Mouse (Mus musculus) layer of hippocampus, postnatal 10 days (tissue): ENCODE data around the gene Btbd17. TPM values are rescaled to one million over a fixed set of nuclear protein-coding genes. Genes with fewer than 3 reads are reported as not detected.

ENCODE experiments used
- DNase-seq, 2 experiments: peaks; one replicate each; pipeline ENCODE4 v3.0.0; 2021; ENCODE audit warnings: low spot score in 2 of 2
- long read RNA-seq: library from polyadenylated mRNA; stranded (forward); transcript quantifications from one replicate; pipeline ENCODE4 v2.0.0, GENCODE M21; 2023
- total RNA-seq, 2 experiments: library from RNA; stranded (reverse); gene quantifications; 2 replicates each; pipeline ENCODE4 v1.2.3; 2021

The Btbd17 gene
- total RNA-seq, result 10 to 100 TPM; 30.4 to 32.9 TPM
- long read RNA-seq, transcript Btbd17-201 (3 exons, 1,717 nt), result major isoform, 107 of 131 reads
- long read RNA-seq, transcript Btbd17-202 (3 exons, 392 nt), result minor isoform, 8 of 131 reads
- long read RNA-seq, partial matches to known transcripts, result 2 of 131 reads
- long read RNA-seq, other reads (novel, unspliced or antisense), result 10 of 131 reads

GRCm38 (mm10) chr11:114795848-114796322, at the start of gene Btbd17:
Gene Btbd17, minus strand, starts transcription at chr11:114795945.
- peak; percentile 81 to 84 for DNase-seq

- DNase-seq, result no peak
Observed at GRCm38 (mm10) chr11:114844464-114845220, 48.9 kb upstream of the Btbd17 start.

- no peak for DNase-seq
Observed at GRCm38 (mm10) chr11:114843818-114844463, 48.2 kb upstream of the Btbd17 start.

DNA sequence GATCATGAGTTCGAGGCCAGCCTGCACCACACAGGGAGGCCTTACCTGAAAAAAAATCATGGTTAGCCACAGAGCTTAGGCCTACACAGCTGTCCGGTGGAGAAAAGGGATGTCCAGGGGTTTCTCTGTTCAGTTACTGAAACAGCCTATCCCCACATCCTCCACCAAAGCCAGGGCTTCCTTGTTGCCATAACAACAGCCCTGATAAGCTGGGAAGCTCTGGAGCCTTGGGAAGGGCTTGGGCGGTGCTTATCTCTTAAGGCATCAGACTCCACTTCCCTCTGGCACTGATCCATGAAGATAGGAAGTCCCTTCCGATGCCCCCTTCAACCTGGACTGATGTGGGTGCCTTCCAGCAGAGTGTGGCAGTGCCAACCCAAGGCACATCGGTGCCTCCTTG, 37.4 kb upstream of the Btbd17 start:
- DNase-seq, result no peak

DNA sequence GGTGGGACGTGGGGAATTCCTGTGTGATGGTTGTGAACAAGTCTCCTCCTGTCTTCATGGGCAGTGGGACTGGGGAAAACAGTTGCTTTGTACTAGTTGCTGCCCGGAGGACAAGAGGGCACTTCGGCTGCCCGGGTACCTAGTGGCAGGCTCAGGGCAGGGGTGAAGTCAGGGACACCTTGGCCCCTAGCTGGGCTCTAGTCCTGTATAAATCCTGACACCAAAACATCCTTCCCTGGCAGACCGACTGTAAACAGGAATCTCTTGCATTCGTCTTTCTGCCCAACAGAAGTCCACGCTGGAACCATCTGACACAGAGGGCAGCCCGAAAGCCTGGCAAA, 34.7 kb upstream of the Btbd17 start:
- DNase-seq, result no peak

- DNase-seq, result peak; percentile 45 to 48
Observed at GRCm38 (mm10) chr11:114829499-114830432, 34.0 kb upstream of the Btbd17 start.

DNA sequence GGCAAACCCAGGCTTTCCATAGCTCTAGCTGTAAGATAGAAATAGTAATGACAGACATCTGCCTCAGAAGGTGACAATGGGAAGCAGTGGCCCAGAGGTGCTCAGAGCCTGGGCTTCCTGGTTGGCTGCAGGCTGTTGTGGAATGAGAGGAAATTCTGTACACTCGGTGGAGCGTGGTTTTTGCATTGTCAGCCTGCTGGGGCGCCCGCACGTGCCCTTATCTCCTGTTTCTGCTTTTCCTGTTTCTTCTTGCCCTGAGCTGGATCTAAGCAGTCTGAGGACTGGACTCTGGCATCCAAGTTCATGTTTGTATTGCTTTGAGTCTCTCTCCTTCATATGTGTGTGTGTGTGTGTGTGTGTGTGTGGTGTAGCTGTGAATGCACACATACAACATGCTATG, 30.9 kb upstream of the Btbd17 start:
- DNase-seq, result no peak

GRCm38 (mm10) chr11:114823199-114823725, 27.5 kb upstream of the Btbd17 start:
- DNase-seq, result no peak

- DNase-seq, result peak; percentile 76 to 79
Observed at GRCm38 (mm10) chr11:114822727-114823126, 27.0 kb upstream of the Btbd17 start.

DNA sequence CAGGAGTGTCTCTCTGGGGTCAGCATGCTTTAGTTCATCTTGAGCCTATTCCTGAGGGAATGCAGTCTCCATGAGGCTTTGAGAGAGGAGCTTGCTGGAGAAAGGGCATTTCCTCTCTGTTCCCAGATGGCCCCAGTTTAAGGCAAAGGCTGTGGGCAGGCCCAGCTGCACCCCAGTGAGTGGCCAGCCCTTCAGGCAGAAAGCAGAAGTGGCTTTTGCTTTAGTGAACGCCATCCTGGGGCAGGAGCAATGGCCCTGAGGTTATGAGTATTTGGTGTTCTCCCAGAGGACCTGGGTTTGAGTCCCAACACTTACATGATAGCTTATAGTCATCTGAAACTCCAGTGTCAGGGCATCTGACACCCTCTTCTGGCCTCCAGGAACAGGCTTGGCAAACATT, 25.6 kb upstream of the Btbd17 start:
- no peak for DNase-seq

DNA sequence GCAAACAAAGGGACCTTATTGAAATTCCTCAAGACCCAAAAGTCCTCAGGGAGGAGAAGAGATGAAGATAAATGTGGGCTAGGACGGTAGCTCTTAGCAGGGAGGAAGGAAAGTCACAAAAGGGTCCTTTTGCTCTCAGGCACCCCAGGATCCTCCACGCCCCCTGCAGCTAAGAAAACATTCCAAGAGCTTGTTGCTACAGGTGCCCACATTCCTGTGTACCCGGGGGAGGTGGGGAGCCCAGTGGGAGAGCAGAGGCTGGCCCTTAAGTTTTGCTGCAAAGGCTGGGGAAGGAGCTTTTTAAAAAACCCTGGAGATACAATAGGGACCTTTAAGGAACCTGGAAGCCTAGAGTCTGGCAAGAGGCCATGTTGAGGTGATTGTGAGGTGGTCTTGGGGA, 24.7 kb upstream of the Btbd17 start:
- no peak for DNase-seq

GRCm38 (mm10) chr11:114819110-114819509, 23.4 kb upstream of the Btbd17 start:
- no peak for DNase-seq

- DNase-seq, result no peak
Observed at GRCm38 (mm10) chr11:114818185-114818584, 22.4 kb upstream of the Btbd17 start.

DNA sequence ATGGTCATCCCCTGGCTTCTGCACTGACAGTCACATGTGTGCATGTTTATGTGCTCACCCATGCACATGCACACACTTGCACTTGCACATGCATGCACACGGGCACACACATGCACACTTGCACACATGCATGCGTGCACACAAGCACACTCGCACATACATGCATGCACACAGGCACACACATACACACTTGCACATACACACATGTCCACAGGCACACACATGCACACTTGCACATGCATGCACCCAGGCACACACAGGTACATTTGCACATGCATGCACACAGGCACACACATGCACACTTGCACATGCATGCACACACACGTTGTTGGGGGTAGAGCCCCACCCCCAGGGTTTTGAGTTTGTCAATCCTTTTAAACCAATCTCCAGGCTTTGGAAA, 21.2 kb upstream of the Btbd17 start:
- no peak for DNase-seq

GRCm38 (mm10) chr11:114814873-114815592, 19.3 kb upstream of the Btbd17 start:
- DNase-seq, result no peak

GRCm38 (mm10) chr11:114812731-114813240, 17.0 kb upstream of the Btbd17 start:
- peak; percentile 97 for DNase-seq

DNA sequence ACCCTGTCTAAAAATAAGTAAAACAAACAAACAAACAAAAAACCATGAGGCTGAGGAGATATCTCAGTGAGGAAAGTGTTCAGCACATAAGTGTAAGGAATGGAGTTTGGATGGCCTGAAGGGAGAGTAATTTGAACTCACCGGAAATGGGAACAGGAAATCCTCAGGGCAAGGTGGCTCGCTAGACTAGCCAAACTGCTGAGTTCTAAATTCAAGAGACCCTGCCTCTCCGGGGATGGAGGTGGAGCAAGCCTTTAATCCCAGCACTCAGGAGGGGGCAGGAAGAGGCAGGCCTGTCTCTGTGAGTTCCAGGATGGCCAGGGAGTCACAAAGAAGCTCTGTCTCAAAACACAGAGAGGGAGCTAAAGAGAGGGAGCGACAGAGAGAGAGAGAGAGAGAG, 14.6 kb upstream of the Btbd17 start:
- no peak for DNase-seq

DNA sequence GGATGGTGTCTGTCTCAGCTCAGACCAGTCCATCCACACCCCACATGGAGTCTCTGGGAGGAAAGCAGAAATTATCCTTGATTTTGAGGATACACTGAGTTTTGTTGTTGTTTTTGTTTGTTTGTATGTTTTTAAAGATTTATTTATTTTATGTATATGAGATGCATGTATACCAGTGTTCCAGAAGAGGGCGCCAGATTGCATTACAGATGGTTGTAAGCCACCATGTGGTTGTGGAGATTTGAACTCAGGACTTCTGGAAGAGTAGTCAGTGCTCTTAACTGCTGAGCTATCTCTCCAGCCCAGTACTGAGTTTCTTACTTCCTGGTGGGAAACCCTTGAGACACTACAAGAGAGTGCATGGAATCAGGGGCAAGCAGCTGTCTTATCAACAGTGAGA, 13.6 kb upstream of the Btbd17 start:
- DNase-seq, result no peak

- no peak for DNase-seq
Observed at GRCm38 (mm10) chr11:114807686-114808427, 12.1 kb upstream of the Btbd17 start.
